Mouse (Mus musculus) B cell, adult 2 months (primary cell): ENCODE measurements around the gene Sec14l5.

ENCODE experiments used
- DNase-seq, 2 experiments: peaks; one replicate each; pipeline ENCODE4 v3.0.0; 2022

Sec14l5 gene

GRCm38 (mm10) chr16:5155014-5155413 lies 8.1 kb downstream of the Sec14l5 start:
- no peak for DNase-seq

- DNase-seq: no peak
Measured at GRCm38 (mm10) chr16:5156495-5156894, 9.6 kb downstream of the Sec14l5 start.

GRCm38 (mm10) chr16:5157113-5157512 lies 10.2 kb downstream of the Sec14l5 start:
- no peak for DNase-seq

- no peak for DNase-seq
Measured at GRCm38 (mm10) chr16:5159248-5159647, 12.3 kb downstream of the Sec14l5 start.

- peak in 1 of 2 experiments; percentile 11 for DNase-seq
Measured at GRCm38 (mm10) chr16:5164327-5164726, 17.4 kb downstream of the Sec14l5 start.

- no peak for DNase-seq
Measured at GRCm38 (mm10) chr16:5168038-5168437, 21.1 kb downstream of the Sec14l5 start.

GRCm38 (mm10) chr16:5168829-5169228 lies 21.9 kb downstream of the Sec14l5 start:
- no peak for DNase-seq

GRCm38 (mm10) chr16:5172636-5173035 lies 25.7 kb downstream of the Sec14l5 start:
- no peak for DNase-seq

- no peak for DNase-seq
Measured at GRCm38 (mm10) chr16:5183310-5183975, 36.5 kb downstream of the Sec14l5 start.

GRCm38 (mm10) chr16:5184101-5184500 lies 37.2 kb downstream of the Sec14l5 start:
- no peak for DNase-seq

GRCm38 (mm10) chr16:5184956-5185355 lies 38.0 kb downstream of the Sec14l5 start:
- DNase-seq: no peak

GRCm38 (mm10) chr16:5185691-5186090 lies 38.8 kb downstream of the Sec14l5 start:
- DNase-seq: no peak

- no peak for DNase-seq
Measured at GRCm38 (mm10) chr16:5186234-5186633, 39.3 kb downstream of the Sec14l5 start.

- peak; percentile 76 to 80 for DNase-seq
Measured at GRCm38 (mm10) chr16:5195080-5195479, 48.2 kb downstream of the Sec14l5 start.

- DNase-seq: peak; percentile 44 to 49
Measured at GRCm38 (mm10) chr16:5202681-5203080, 55.8 kb downstream of the Sec14l5 start.

GRCm38 (mm10) chr16:5203200-5203599 lies 56.3 kb downstream of the Sec14l5 start:
- peak; percentile 38 to 50 for DNase-seq

- DNase-seq: peak; percentile 83 to 84
Measured at GRCm38 (mm10) chr16:5203668-5204433, 56.9 kb downstream of the Sec14l5 start, which contains the start of gene Nagpa. Gene Nagpa, minus strand, starts transcription at chr16:5204012.

- DNase-seq: no peak
Measured at GRCm38 (mm10) chr16:5205431-5205970, 58.6 kb downstream of the Sec14l5 start.

GRCm38 (mm10) chr16:5206051-5206450 lies 59.1 kb downstream of the Sec14l5 start:
- no peak for DNase-seq

- peak; percentile 40 to 48 for DNase-seq
Measured at GRCm38 (mm10) chr16:5210365-5210764, 63.5 kb downstream of the Sec14l5 start.

- DNase-seq: no peak
Measured at GRCm38 (mm10) chr16:5212150-5212549, 65.2 kb downstream of the Sec14l5 start.

GRCm38 (mm10) chr16:5214126-5214525 lies 67.2 kb downstream of the Sec14l5 start:
- no peak for DNase-seq

- no peak for DNase-seq
Measured at GRCm38 (mm10) chr16:5216686-5217085, 69.8 kb downstream of the Sec14l5 start.
